Mouse (Mus musculus) T-cell, adult 2 months (primary cell): ENCODE measurements around the gene Zcchc2.
A peak's percentile ranks its signal among the peaks of the same experiment; 100 is the strongest.

Experiments
- DNase-seq: peaks from one replicate; pipeline ENCODE4 v3.0.0; 2022; ENCODE audit warnings: low spot score

Gene Zcchc2

GRCm38 (mm10) chr1:105990138-105990821, at the start of gene Zcchc2:
TSS of gene Zcchc2 (plus strand) at chr1:105990406.
- DNase-seq, result peak; percentile 98

- DNase-seq, result no peak
Observed at GRCm38 (mm10) chr1:105944927-105945580, 45.2 kb upstream of the Zcchc2 start.

GRCm38 (mm10) chr1:105946581-105947540, 43.3 kb upstream of the Zcchc2 start:
- no peak for DNase-seq

GRCm38 (mm10) chr1:105948352-105948751, 41.9 kb upstream of the Zcchc2 start:
- no peak for DNase-seq

- no peak for DNase-seq
Observed at GRCm38 (mm10) chr1:105953588-105953987, 36.6 kb upstream of the Zcchc2 start.

GRCm38 (mm10) chr1:105954047-105954446, 36.2 kb upstream of the Zcchc2 start:
- DNase-seq, result no peak

GRCm38 (mm10) chr1:105956057-105956456, 34.1 kb upstream of the Zcchc2 start:
- no peak for DNase-seq

GRCm38 (mm10) chr1:105961472-105961871, 28.7 kb upstream of the Zcchc2 start:
- no peak for DNase-seq

- no peak for DNase-seq
Observed at GRCm38 (mm10) chr1:105962084-105962818, 28.0 kb upstream of the Zcchc2 start.

GRCm38 (mm10) chr1:105962852-105963251, 27.4 kb upstream of the Zcchc2 start:
- DNase-seq, result no peak

GRCm38 (mm10) chr1:105964514-105964913, 25.7 kb upstream of the Zcchc2 start:
- DNase-seq, result no peak

- no peak for DNase-seq
Observed at GRCm38 (mm10) chr1:105965189-105965588, 25.0 kb upstream of the Zcchc2 start.

- peak; percentile 55 for DNase-seq
Observed at GRCm38 (mm10) chr1:105971490-105972170, 18.6 kb upstream of the Zcchc2 start.

GRCm38 (mm10) chr1:105974023-105974422, 16.2 kb upstream of the Zcchc2 start:
- no peak for DNase-seq

- DNase-seq, result no peak
Observed at GRCm38 (mm10) chr1:105977446-105978094, 12.6 kb upstream of the Zcchc2 start.

- peak; percentile 51 for DNase-seq
Observed at GRCm38 (mm10) chr1:105980849-105981610, 9.2 kb upstream of the Zcchc2 start.

- DNase-seq, result no peak
Observed at GRCm38 (mm10) chr1:105982496-105983364, 7.5 kb upstream of the Zcchc2 start.

- no peak for DNase-seq
Observed at GRCm38 (mm10) chr1:105984172-105984571, 6.0 kb upstream of the Zcchc2 start.

- no peak for DNase-seq
Observed at GRCm38 (mm10) chr1:105988171-105988570, 2.0 kb upstream of the Zcchc2 start.
